Mouse (Mus musculus): ENCODE data around the gene Zbtb42. TPM values are rescaled to one million over a fixed set of nuclear protein-coding genes. Genes with fewer than 3 reads are reported as not detected.

The Zbtb42 gene
- 10 to 100 TPM in 3 of 4 experiments, 1 to 10 TPM in 1; 8.7 to 20.1 (median 15.9) TPM for total RNA-seq (2022)

GRCm38 (mm10) chr12:112678555-112679026, at the start of gene Zbtb42:
TSS of gene Zbtb42 (plus strand) at chr12:112678828.
- DNase-seq: no peak

GRCm38 (mm10) chr12:112628928-112629721, 49.5 kb upstream of the Zbtb42 start:
- DNase-seq: peak; percentile 87

GRCm38 (mm10) chr12:112630029-112630428, 48.6 kb upstream of the Zbtb42 start:
- no peak for DNase-seq

GRCm38 (mm10) chr12:112630796-112631195, 47.8 kb upstream of the Zbtb42 start:
- no peak for DNase-seq

- no peak for DNase-seq
Measured at GRCm38 (mm10) chr12:112631472-112631871, 47.2 kb upstream of the Zbtb42 start.

- DNase-seq: no peak
Measured at GRCm38 (mm10) chr12:112632084-112632777, 46.4 kb upstream of the Zbtb42 start.

- no peak for DNase-seq
Measured at GRCm38 (mm10) chr12:112632907-112633306, 45.7 kb upstream of the Zbtb42 start.

- DNase-seq: no peak
Measured at GRCm38 (mm10) chr12:112633686-112634085, 44.9 kb upstream of the Zbtb42 start.

- DNase-seq: no peak
Measured at GRCm38 (mm10) chr12:112639526-112639925, 39.1 kb upstream of the Zbtb42 start.

- DNase-seq: no peak
Measured at GRCm38 (mm10) chr12:112643126-112643525, 35.5 kb upstream of the Zbtb42 start.

GRCm38 (mm10) chr12:112644180-112644854, 34.3 kb upstream of the Zbtb42 start, which contains the start of gene Siva1:
TSS of gene Siva1 (plus strand) at chr12:112644679.
- peak; percentile 99 for DNase-seq

GRCm38 (mm10) chr12:112644855-112645506, 33.6 kb upstream of the Zbtb42 start:
- no peak for DNase-seq

GRCm38 (mm10) chr12:112646139-112646538, 32.5 kb upstream of the Zbtb42 start:
- no peak for DNase-seq

GRCm38 (mm10) chr12:112648081-112648480, 30.5 kb upstream of the Zbtb42 start:
- no peak for DNase-seq

- no peak for DNase-seq
Measured at GRCm38 (mm10) chr12:112651778-112652439, 26.7 kb upstream of the Zbtb42 start.

- peak; percentile 81 for DNase-seq
Measured at GRCm38 (mm10) chr12:112653157-112653824, 25.3 kb upstream of the Zbtb42 start.

- DNase-seq: no peak
Measured at GRCm38 (mm10) chr12:112654076-112654475, 24.6 kb upstream of the Zbtb42 start.

- DNase-seq: peak; percentile 72
Measured at GRCm38 (mm10) chr12:112658619-112659018, 20.0 kb upstream of the Zbtb42 start.

GRCm38 (mm10) chr12:112659109-112659508, 19.5 kb upstream of the Zbtb42 start:
- DNase-seq: no peak

GRCm38 (mm10) chr12:112660576-112661326, 17.9 kb upstream of the Zbtb42 start:
- DNase-seq: no peak

GRCm38 (mm10) chr12:112661327-112661605, 17.4 kb upstream of the Zbtb42 start:
- DNase-seq: no peak

All from adrenal gland, adult 8-10 months (tissue).